Mouse (Mus musculus): ENCODE data around the gene Svs2. TPM values are rescaled to one million over a fixed set of nuclear protein-coding genes. Genes with fewer than 3 reads are reported as not detected.
"Not testable (repeated sequence)": the region's sequence is repeated elsewhere in the genome, so short reads cannot be mapped to it uniquely, and the experiment has no call there.

Svs2 gene
- total RNA-seq (2021), result not detected
- long read RNA-seq, experiment 1, result 0 reads
- long read RNA-seq, experiment 2, result 0 reads

DNA sequence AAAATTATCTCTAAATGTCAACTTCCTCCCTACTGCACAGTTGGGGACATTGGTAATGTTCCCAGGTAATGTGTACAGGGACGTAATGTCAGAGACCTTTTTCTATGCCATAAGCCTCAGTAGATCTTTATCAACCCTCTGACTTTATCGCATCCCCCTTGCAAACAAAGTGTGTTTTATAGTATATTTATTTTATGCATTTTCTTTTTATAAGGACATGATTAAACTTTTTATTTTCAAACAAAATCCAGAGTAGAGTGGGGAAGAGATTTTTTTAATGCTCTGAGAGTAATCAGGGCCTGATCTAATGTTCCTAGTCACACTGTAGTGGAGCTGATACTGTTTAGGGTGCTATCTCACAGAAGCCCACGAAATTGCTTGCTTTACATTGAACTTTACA, at the start of gene Svs2:
Svs2 (minus strand) TSS at position 101 of the 400 bp plus-strand sequence.
- no peak for DNase-seq (ENCODE audit: low spot score in 2 of 2)
- intact Hi-C loops (cut with DNase I), result no loop called here

DNA sequence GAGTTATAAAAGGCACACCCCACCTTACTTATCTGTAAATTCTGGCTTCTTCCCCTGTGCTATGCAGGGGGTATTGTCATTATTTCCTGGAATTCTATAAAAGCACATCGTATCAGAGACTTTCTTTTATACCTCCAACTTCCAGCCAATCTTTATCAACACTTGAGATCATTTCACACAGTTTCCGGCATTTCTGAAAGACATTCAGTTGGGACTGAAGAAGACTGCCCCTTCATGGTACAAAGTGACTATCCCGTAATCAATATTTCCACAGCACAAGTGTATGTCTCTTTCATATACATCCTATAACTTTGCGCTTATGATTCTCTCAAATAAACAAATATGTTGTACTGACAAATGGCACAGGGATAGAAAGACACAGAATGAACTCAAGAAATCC, 40.1 kb upstream of the Svs2 start, which contains the start of gene Svs4:
Svs4 (minus strand) TSS at position 101 of the 400 bp plus-strand sequence.
- intact Hi-C loops (cut with DNase I), result no loop called here
- no peak for DNase-seq (ENCODE audit: low spot score in 2 of 2)

DNA sequence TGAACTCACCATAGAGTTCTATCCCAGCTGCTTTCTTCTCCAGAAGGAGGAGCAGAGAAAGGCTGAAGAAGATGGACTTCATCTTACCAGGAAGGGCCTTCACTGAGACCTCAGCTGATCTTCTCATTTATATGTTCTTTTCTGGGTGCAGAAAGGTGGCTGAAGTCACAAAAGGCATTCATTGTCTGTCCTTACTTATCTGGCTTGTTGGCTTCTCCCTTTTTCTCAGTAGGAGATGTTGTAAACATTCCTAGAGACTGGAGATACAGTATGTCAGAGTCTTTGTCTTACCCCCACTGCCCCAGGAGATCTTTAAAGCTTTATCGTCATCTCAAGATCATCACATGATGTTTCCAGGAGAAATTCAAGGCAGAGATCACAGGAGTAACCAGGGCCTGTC, 18.3 kb upstream of the Svs2 start, which contains the start of gene Svs3b:
Svs3b (minus strand) TSS at position 101 of the 400 bp plus-strand sequence.
- intact Hi-C loops (cut with DNase I); DNase-seq (ENCODE audit: low spot score in 2 of 2): not testable (repeated sequence)

DNA sequence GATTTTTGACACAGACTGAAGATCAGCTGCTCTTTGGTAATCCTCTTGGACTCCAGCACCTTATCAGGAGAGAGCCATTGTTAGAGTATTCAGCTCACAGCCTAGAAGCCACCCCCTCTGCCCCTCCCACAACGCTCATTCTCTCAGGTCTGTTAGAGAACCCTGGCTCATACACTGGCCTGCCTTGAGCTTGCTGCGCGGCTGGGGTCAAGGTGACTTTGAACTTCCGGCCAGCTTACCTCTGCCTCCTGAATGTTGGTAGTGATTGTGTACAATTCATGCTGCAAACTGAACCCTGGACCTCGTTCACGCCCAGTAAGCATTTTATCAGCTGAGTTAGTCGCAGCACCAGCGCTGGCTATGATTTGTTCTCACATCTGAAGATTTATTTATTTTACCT, 5.6 kb downstream of the Svs2 start:
- intact Hi-C loops (cut with DNase I), result no loop called here
- DNase-seq (ENCODE audit: low spot score in 2 of 2), result no peak

DNA sequence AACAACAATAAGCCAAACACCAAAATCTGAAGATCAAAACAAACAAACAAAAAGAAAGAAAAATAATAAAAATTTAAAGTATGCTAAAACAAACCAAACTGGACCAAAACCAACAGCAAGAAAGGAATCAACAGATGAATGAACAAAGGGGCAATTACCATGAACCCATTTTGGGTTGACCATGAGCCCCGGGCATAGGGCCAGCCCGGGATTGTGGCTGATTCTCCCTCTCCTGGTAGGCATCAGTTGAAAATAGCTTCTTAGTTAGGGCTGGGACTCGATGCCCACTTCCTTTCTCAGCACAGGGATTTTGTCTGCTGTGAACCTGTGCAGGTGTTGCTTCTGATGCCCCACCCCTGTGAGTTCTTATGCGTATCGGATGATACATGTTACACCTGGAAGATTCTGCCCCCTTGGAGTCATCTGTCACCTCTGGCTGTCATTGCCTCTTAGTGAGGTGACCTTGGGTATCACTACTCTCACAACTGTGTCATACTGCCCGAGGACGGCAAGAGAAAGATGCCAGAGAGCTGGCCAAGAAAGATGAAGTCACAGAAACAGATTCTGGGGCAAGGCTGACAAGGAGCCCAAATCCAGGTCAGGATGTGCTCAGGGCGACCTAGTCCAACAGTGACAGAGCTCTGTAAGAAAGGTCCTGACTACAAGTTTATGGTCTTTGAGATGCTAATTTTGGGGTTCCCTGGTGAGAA, 9.8 kb downstream of the Svs2 start:
- intact Hi-C loops (cut with DNase I), result no loop called here
- DNase-seq (ENCODE audit: low spot score in 2 of 2), result no peak

DNA sequence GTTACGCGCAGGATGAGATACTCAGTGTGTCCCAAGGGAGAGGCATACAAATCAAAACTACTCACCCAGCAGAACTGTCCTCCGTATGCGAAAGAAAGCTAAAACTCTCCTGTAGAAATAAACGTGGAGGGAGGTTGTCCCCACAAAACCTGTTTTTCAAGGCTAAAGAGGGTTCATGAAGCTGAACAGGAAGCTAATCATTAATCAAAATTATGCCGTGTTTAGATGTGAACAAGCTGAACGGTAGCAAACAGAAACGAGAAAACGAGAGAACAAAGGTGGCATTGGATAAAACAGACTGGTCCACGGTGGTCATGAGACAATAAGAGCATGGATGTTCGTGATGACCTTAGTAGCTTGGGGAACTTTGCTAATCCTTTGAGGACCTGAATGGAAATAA, 16.7 kb downstream of the Svs2 start, which contains the start of gene Wfdc15b:
Wfdc15b (minus strand) TSS at position 139 of the 400 bp plus-strand sequence.
- no peak for DNase-seq (ENCODE audit: low spot score in 2 of 2)
- intact Hi-C loops (cut with DNase I), result no loop called here

DNA sequence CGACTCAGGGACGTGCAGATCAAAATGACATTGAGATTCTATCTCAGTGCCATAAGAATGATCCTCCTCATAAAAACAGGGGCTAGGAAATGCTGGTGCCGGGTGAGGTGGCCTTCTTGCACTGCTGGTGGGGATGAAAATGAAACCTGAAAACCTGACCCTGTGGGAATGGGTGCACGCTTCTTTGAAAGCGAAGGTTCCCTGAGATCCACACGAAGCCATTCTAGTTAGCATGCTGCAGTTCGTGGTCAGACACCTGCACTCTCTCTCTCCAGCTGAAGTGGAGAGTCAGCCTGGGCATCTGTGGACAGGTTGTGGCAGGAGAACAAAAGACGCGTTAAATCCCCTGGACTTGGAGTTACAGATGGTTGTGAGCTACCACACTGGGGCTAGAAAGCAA, 19.0 kb downstream of the Svs2 start:
- no peak for DNase-seq (ENCODE audit: low spot score in 2 of 2)
- intact Hi-C loops (cut with DNase I), result no loop called here

DNA sequence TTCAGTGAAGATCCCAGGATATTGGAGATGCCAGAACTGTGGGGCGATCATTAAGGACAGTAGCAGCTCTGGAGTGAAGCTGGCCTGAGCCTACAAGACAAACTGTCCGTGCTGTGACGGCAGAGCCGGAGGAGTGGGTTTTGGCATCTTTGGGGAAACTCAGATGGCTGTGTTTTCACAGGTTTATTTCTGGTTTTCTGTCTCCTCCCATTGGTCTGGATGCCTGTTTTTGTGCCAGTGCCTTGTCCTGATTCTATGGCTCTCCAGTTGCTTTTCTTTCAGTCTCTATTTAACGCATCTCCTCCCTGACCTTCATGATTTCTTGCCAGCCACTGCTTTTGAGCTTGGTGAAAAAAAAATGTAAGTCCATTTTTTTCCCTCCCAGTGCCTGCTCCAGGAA, 25.6 kb downstream of the Svs2 start:
- DNase-seq (ENCODE audit: low spot score in 2 of 2), result peak in 1 of 2 experiments; percentile 17
- intact Hi-C loops (cut with DNase I), result no loop called here

DNA sequence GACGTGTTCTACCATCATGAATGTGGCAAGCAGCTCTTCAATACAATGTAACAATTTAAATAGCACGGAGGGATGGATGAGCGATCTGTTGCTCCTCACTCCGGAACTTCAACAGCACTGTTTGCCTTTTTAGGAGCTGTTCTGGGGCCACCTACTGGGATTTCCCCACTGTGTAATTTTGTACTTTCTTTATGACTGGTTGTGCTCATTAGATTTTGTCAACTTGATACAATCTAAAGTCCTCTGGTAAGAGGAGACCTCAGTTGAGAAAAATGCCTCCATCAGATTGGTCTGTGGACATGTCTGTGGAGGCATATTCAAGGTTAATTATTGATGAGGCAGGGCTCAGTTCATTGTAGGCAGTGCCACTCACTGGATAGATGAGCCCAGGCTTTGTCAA, 27.4 kb downstream of the Svs2 start:
- intact Hi-C loops (cut with DNase I), result no loop called here
- no peak for DNase-seq (ENCODE audit: low spot score in 2 of 2)

DNA sequence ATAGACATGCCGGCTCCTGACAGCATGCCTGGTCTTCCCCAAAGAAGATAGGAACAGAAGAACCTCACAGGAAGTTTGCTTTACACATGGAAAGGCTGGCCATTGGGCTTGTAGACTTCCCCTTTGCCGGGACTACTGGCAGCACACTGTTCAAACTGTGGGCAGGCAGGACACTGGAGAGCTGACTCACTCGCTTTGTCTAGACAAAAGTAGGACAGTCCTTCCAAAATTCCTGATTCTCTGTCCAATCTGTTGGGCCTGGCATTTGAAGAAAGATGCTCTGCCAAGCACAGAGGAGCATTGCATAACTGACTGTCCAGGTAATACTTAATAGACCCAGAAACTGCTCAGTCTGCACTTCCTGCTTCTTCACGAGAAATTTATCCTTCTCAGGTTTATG, 31.6 kb downstream of the Svs2 start:
- DNase-seq (ENCODE audit: low spot score in 2 of 2), result peak in 1 of 2 experiments; percentile 11
- intact Hi-C loops (cut with DNase I), result no loop called here

DNA sequence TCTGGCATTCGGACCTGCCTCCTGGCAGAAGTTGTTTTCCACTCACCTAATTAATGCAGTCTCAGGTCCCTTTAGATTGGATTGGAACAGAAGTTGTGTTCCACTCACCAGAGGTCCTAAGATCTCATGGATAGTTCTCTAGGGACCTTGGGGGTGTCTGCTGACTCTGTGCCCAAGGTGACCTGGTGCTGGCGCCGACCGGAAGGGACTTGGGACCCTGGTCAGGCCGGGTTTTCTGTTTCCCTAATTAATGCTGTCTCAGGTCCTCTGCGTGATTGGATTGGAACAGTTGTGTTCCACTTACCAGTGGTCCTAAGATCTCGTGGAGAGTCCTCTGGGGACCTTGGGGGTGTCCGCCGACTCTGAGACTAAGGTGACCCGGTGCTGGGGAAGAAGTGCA, 32.3 kb downstream of the Svs2 start:
- intact Hi-C loops (cut with DNase I); DNase-seq (ENCODE audit: low spot score in 2 of 2): not testable (repeated sequence)

DNA sequence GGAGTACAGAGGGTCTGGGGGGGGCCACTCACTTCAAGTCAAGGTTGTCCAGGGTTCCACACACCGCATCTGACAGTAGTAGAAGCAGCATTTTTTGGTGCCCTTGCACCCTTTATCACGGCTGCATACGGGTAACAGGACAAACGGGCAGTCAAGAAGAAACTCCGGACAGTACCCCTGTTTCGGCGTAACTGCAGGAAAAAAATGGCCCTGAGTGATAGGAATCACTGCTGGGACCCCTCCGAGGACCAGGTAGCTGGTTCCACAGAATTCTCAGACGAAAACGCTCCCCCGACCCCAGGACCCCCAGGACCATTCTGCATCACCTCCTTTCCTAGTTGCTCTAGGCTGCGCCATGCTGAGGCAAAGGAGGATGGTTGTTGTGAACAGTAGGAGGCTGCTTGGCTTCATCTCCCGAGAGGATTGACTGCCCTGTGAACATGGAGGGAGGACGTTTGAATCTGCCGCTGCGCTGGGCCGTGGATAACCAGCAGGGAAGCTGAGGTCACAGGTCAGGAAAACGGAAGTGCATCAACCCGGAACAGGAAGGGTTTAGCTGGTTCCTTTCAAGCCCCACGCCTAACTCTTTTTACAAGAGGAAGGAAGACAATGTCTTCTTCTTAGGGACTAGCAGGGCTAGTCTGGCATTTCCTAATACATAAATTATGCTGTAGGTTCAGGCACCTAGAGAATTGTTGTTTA, 38.5 kb downstream of the Svs2 start, which contains the start of gene Wfdc15a:
Wfdc15a (minus strand) TSS at position 505 of the 702 bp plus-strand sequence.
- no peak for DNase-seq (ENCODE audit: low spot score in 2 of 2)
- intact Hi-C loops (cut with DNase I), result no loop called here

DNA sequence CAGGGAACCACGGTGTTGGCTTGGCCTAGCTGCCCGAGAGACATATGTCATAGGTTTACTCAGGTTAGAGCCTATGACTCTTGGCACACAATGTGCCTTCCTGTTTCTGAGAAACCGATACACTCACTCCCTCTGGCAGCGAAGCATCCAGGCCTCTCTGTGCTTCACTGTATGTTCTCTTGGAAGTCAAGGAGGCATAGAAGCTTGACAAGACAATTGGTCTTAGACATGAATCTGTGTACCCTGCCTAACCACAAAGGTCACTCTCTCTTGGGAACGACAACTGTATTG, 41.6 kb downstream of the Svs2 start:
- intact Hi-C loops (cut with DNase I), result no loop called here
- DNase-seq (ENCODE audit: low spot score in 2 of 2), result no peak

DNA sequence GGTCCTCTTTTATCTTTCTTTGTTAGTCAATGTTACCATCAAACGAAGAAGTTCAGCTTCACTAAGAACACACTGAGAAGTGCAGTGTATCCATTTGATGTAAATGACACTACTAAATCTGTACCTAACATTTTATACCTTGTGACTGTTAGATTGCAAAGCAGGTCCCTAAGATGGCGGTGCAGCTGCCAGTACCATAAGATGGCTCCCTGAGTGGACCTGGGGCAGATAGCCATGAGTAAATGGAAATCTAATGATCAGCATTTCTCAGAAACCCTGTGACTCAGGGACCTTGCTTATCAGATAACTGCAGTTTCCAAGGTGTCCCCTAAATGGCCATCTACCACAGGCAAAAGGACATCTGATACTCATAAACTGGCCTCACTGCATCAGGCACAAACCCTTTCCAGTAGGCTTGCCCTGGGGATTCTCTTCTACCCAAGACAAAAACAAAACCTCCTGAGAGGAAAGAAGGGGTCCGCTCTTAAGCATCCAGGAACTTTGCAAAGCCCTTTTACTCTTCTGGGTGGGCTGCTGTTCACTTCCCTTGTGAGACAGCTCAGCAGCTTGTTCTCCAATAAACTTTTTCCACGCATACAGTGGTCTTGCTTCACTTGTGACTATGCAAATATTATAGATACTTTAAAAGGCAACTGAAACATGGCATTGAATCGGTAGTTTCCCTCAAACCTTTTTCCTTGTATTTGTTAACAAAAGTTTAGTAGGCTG, 42.1 kb downstream of the Svs2 start:
- DNase-seq (ENCODE audit: low spot score in 2 of 2), result no peak
- intact Hi-C loops (cut with DNase I), result no loop called here

DNA sequence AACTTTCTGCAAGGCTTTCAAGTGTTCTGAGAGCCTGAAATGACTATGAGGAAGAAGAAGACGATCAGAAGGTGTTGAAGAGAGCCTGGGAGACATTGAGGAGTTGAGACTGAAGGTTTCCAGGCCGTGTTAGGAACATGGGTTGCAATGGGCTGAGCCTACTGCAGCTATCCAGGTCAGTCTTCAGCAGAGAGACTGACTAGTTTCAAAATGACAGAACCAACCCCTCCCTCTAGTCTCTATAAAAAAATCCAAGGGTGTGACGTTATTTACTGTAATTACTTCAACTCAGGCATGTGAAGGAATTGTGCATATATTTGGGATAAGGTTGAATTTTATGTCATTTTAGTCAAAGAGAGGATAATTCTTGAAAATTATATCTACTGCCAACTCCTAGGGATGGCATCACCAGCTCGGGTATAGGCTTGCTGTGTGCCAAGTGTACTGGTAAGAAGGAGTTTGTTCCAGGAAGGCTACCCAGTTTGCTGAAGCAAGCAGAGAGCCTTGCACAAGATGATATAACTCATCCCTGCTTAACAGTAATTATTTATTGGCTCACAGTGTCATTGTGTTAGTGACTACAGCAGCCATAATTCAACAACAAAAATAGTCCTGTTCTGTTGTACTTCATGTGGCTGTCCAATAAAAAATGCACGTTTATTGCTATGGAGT, 43.2 kb downstream of the Svs2 start:
- no peak for DNase-seq (ENCODE audit: low spot score in 2 of 2)
- intact Hi-C loops (cut with DNase I), result no loop called here

DNA sequence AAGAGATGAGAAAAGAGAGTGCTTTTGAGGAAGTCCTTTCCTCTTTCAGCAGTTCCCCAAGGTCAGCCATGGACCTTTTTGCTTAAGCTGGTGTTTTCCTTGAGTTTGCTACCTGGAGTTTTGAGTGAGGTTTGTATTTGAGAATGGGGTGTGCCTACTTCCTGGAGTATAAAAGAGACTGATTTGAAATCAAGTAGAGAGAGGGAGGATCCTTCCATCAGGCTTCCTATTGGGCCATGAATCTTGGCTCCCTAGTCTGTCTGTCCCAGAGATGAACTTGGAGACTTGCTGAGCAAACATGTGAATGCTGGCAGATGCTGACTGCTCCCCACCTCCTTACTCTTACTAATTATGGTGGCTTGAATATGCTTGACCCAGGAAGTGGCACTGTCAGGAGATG, 46.0 kb downstream of the Svs2 start:
- intact Hi-C loops (cut with DNase I), result no loop called here
- DNase-seq (ENCODE audit: low spot score in 2 of 2), result no peak

DNA sequence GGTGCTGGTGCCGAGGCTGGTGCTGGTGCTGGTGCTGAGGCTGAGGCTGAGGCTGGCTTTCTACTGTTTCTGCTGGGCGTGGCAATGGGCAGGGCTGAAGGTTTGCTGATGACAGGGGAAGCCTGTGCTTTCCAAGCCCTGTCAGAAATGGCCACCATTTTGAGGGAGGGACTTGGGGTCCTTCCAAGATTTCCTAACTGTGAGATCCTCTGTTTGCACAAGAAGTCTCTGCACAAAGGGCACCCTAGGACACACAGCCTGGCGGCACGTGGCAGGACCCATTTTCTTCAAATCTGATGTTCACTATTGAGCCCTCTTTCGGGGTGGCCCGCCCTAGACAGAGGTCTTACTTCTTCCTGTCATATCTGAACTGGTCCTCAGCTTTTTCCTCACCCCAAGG, 47.7 kb downstream of the Svs2 start, which contains the start of gene Wfdc12:
Wfdc12 (minus strand) TSS at position 33 of the 400 bp plus-strand sequence.
- DNase-seq (ENCODE audit: low spot score in 2 of 2), result no peak
- intact Hi-C loops (cut with DNase I), result no loop called here

DNA sequence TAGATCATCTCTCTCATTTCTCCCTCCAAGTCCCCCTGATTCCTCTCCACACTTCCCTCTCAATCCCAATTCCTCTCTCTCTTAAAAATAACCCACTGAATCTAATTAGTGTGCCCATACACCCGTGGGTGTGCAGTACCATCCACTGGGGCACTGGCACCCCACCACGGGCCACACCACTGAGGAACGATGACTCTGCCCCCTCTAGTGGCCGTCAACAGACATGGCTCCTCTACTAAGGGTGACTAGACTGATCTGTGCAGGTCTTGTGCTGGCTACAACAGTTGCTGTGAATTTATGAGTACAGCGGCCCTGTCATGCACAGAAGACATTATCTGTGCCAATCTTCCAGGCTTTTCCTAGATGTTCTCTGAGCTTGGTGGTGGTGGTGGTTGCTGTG, 49.5 kb downstream of the Svs2 start:
- intact Hi-C loops (cut with DNase I), result no loop called here

More for the DNA sequence above, 49.5 kb downstream of the Svs2 start:
- DNase-seq (ENCODE audit: low spot score in 2 of 2), result no peak

Measured in left cerebral cortex, postnatal 14 days (tissue).